Mouse (Mus musculus) intestine, embryonic 15.5 days (tissue): ENCODE results near the gene Mrpl50. TPM values are rescaled to one million over a fixed set of nuclear protein-coding genes. Genes with fewer than 3 reads are reported as not detected.

ENCODE experiments used
- polyA plus RNA-seq: library from polyadenylated mRNA; unstranded; fragments of >200 nt; fragmentation: Nextera tagmentation; extraction: Ambion mirVana; gene quantifications from 2 replicates; pipeline ENCODE4 v1.2.1, GENCODE M21; 2015

The Mrpl50 gene
- polyA plus RNA-seq, 1 experiment from 2014 or later = 106 TPM

Other genes with a start within 250 kb of the Mrpl50 start
- 0.23 TPM in 1 of 2 replicates, not detected in the other for gene Acnat2, start 112.9 kb downstream of the Mrpl50 start, polyA plus RNA-seq
- 3.3 and 5.3 TPM in 2 replicates for gene Acnat1, start 47.2 kb downstream of the Mrpl50 start, polyA plus RNA-seq
- gene Baat, start 14.5 kb downstream of the Mrpl50 start, polyA plus RNA-seq = 0.33 and 0.44 TPM in 2 replicates
- 4.8 and 5.7 TPM in 2 replicates for gene Zfp189, start 83 bp upstream of the Mrpl50 start, polyA plus RNA-seq
- gene Aldob, start 28.5 kb upstream of the Mrpl50 start, polyA plus RNA-seq = 330 and 349 TPM in 2 replicates
- gene Tmem246, start 76.8 kb upstream of the Mrpl50 start, polyA plus RNA-seq = 21.2 and 22.2 TPM in 2 replicates
- 28.8 and 32.2 TPM in 2 replicates for gene Rnf20, start 110.9 kb upstream of the Mrpl50 start, polyA plus RNA-seq
- 0.04 and 0.09 TPM in 2 replicates for gene Ppp3r2, start 160.9 kb upstream of the Mrpl50 start, polyA plus RNA-seq